Mouse (Mus musculus): ENCODE measurements at regions not wholly inside any gene's neighbourhood (a gene's known extent, or its start where the extent isn't known, plus 50 kb on each side); places are given as distances from the start of the nearest gene placed in this dataset.
A peak's percentile ranks its signal among the peaks of the same experiment; 100 is the strongest.

DNA sequence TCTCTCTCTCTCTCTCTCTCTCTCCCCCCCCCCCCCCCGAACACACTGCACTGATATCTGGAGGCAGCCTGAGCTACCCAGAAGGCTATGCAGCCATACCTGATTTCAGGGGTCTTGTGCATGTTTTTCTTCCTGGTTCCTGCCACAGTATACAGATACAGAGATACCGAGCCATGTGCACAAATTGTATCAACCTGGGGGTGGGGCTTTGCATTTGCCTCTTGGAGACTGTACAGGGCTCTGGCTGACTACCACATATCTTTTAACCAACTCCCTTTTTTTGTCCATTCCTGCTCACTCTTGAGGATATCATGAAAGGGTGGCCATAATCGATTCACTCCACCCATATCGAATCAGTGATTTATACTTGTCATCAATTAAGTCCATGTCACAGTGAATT is 118.4 kb upstream of the Phyhipl start:
- peaks cover 10% of the 10 kb centered on the region for H3K27me3 ChIP-seq
- ATAC-seq (no peak), DNase-seq (ENCODE audit: low read depth, low spot score) (no peak)
- in situ Hi-C loops (cut with MboI; ENCODE audit: low pct_unique_long_range_greater_than_20kb): no loop called here
- CTCF ChIA-PET: no interaction called here
- POLR2A ChIA-PET: interaction anchor here (0.6 kb wide), 1 partner anchor 527 kb away, joined by 3 read pairs; no protein-coding TSS in a partner anchor
- no peak for TF ChIP-seq CTCF (IDR thresholded peaks at IDR 0.05)

DNA sequence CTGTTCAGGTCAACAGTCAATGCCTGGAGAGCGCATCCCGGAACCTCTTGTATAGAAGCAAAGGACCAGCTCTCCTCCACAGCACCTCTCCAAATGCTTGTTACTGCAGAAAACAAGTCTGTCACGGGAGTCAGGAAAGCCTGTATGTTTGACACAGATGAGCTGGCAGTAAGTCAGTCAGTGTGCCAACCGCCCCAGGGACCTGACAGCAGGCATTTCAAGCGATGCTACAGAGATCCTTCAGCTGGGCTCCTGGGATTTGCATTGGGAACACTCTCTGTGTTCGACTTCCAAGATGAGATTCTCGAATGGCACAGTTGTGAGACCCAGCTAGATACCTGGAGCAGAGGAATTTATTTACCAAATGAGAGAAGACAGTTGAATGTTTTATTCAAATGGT is 111.7 kb upstream of the Phyhipl start:
- peaks cover 15% of the 10 kb centered on the region for H3K27me3 ChIP-seq
- TF ChIP-seq CTCF (IDR thresholded peaks at IDR 0.05): no peak
- CTCF ChIA-PET: no interaction called here
- ATAC-seq: no peak
- in situ Hi-C loops (cut with MboI; ENCODE audit: low pct_unique_long_range_greater_than_20kb): no loop called here
- no peak for DNase-seq (ENCODE audit: low read depth, low spot score)
- POLR2A ChIA-PET: no interaction called here

DNA sequence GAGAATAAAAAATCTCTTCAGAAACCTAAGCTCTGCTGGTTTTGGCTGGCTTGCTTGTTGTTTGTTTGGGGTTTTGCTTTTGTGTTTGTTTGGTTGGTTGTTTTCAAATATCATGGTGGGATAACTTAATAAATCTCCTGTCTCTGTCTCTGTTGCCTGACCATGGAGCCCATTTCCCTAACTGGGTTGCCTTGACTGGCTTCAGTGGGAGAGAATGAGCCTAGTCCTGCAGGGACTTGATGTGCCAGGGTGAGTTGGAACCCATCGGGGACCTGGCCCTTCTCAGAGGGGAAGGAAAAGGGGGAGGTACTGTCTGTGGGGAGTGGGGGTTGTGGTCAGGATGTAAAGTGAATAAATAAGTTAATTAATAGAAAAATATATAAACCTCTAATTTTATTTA is 111.1 kb upstream of the Phyhipl start:
- no peak for TF ChIP-seq CTCF (IDR thresholded peaks at IDR 0.05)
- peaks cover 12% of the 10 kb centered on the region for H3K27me3 ChIP-seq
- no peak for DNase-seq (ENCODE audit: low read depth, low spot score)
- ChIA-PET CTCF (no interaction called here), POLR2A (interaction anchor here (0.7 kb wide), 1 partner anchor 1891 kb away, joined by 3 read pairs; no protein-coding TSS in a partner anchor)
- in situ Hi-C loops (cut with MboI; ENCODE audit: low pct_unique_long_range_greater_than_20kb): no loop called here
- ATAC-seq: no peak

DNA sequence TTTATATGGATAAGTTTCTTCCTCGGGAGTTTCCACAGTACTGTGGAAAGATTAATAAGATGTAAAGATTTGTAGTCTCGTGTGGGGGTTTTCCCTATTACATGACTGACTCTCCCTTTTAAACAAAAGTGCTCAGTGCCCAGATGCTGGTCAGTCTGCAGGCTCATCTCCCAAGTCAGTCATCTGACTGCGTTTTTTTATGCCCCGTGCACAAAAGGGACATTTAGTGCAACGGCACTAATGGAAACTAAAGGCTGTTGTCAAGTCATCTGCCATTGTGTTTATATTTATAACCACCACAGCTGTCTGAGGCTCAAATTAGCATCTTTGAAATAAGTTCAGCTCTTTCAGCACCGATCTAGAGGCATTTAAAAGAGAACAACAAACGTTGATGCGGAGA is 110.7 kb upstream of the Phyhipl start:
- ChIA-PET POLR2A (interaction anchor here (0.7 kb wide), 1 partner anchor 1891 kb away, joined by 3 read pairs; no protein-coding TSS in a partner anchor), CTCF (no interaction called here)
- no peak for DNase-seq (ENCODE audit: low read depth, low spot score)
- in situ Hi-C loops (cut with MboI; ENCODE audit: low pct_unique_long_range_greater_than_20kb): no loop called here
- no peak for TF ChIP-seq CTCF (IDR thresholded peaks at IDR 0.05)
- no peak for ATAC-seq
- H3K27me3 ChIP-seq: peaks cover 12% of the 10 kb centered on the region

DNA sequence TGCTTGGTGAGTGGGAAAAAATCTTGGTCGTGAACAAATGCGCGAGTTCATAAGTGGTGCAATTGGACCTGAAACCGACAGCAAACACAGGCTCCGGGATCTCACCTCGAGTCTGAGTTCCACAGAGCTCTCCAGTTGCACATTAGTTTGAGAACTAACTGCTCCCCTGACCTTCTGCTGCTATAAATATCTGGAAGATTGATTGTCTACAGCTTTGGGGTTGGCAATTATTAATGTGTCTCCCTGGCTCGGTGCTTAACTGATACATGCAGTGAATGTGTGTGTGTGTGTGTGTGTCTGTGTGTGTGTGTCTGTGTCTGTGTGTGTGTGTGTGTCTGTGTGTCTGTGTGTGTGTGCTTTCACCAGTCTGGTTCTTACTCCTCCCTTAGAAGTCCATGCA is 107.4 kb upstream of the Phyhipl start:
- in situ Hi-C loops (cut with MboI; ENCODE audit: low pct_unique_long_range_greater_than_20kb): no loop called here

DNA sequence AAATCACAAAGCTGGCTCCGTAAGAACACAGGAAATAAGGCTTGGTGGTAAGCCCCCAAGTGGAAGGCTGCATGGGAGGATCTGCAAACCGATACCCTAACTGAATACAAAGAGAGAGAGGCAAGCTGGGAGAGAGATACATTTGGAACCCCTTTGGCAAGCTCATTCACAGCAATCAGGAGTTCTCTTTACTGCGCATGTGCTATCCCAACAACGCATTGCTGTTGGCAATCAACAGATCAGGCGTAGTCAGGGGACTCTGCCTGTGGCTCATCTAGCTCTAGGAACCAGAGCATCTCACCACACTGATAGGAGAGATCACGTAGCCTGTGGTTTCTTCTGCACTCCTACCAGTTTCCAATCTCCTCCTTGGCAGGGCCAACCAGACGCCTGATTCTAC is 103.9 kb upstream of the Phyhipl start:
- ChIA-PET CTCF (no interaction called here), POLR2A (interaction anchor here (0.8 to 1.0 kb wide), 2 partner anchors 10 to 14 kb away, joined by 3 to 5 read pairs; no protein-coding TSS in a partner anchor)
- in situ Hi-C loops (cut with MboI; ENCODE audit: low pct_unique_long_range_greater_than_20kb): no loop called here
- ATAC-seq: no peak
- TF ChIP-seq CTCF (IDR thresholded peaks at IDR 0.05): no peak
- H3K27me3 ChIP-seq: peaks cover 8% of the 10 kb centered on the region
- DNase-seq (ENCODE audit: low read depth, low spot score): no peak

More for the DNA sequence above, 107.4 kb upstream of the Phyhipl start:
- no peak for ATAC-seq
- DNase-seq (ENCODE audit: low read depth, low spot score): no peak
- ChIA-PET CTCF (no interaction called here), POLR2A (no interaction called here)
- peaks cover 7% of the 10 kb centered on the region for H3K27me3 ChIP-seq
- no peak for TF ChIP-seq CTCF (IDR thresholded peaks at IDR 0.05)

DNA sequence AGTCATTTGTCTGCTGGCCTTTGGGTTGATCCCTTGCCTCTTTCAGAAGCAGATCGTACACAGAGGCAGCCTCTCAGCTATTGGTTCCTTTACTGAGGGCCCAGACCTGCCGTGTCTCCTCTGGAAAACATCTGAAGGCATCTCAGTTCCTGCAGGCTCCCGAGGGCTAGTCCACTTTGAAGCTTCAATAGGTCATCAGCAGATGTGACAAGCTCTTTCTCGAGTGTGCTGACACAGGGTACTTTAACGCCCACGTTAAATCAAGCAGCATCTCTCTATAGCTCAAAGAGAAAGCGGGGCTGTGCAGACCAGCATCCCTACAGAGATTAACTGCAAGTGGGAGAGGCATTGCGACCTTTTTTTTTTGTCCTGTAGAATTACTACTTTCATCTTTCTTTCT is 96.0 kb upstream of the Phyhipl start:
- POLR2A ChIA-PET: no interaction called here
- peaks cover 7% of the 10 kb centered on the region for H3K27me3 ChIP-seq
- no peak for TF ChIP-seq CTCF (IDR thresholded peaks at IDR 0.05)

DNA sequence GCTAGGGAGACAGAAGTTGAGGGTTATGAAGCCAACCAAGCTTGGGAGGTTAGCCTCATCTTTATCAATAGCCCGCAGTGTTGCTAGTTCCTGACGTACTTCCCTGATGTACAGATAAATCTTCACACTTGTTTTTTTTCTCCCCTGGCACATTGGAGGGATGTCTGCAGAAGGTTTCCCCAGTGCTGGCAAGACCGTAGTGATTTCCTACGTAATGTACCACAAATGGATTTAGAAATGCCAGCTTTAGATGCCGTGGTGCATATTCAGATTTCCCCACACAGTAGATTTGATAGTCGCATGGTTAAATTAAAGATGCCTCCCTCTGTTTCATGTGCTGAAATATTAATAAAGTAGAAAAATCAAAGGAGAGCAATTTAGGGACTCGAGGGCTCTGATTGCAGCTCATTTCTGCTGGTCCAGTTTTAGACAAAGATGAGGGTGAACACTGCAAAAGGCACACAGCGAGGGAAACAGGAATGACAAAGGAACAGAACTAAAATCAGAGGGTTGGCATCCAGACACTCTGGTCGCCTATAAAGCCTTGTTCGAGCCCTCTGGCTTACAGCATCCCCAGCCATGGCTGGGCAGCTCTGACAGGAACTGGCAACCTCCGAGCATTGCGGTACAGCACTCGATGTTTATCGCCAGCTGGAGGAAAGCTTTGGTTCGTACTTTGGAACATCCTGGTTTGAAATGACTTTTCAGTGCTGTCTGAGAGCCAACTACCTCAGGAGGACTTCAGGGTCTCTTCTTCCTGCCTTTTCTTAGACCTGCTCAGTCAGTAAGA is 94.8 kb upstream of the Phyhipl start:
- CTCF ChIA-PET: no interaction called here
- peaks cover 7% of the 10 kb centered on the region for H3K27me3 ChIP-seq
- POLR2A ChIA-PET: no interaction called here
- no peak for ATAC-seq
- DNase-seq (ENCODE audit: low read depth, low spot score): no peak
- no peak for TF ChIP-seq CTCF (IDR thresholded peaks at IDR 0.05)
- in situ Hi-C loops (cut with MboI; ENCODE audit: low pct_unique_long_range_greater_than_20kb): no loop called here

More for the DNA sequence above, 96.0 kb upstream of the Phyhipl start:
- CTCF ChIA-PET: no interaction called here
- DNase-seq (ENCODE audit: low read depth, low spot score) (no peak), ATAC-seq (no peak)
- in situ Hi-C loops (cut with MboI; ENCODE audit: low pct_unique_long_range_greater_than_20kb): no loop called here

DNA sequence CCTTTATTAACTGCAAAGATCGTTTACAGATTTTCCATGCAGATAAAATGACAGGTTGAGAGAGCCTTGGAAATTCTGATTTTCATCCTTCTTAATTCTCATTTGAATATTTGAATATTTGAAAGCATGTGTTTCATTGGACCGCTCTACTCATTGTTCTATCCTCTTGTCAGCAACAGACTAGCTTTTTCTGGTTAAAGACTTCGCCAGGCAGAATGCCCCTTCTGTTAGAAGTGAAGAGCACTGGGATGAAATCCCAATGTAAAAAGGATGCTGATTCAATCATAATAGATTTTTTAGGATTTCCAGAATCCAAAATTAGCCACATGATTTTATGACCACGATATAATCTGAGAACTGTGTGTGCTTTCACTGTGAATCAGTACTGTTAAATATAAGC is 90.8 kb upstream of the Phyhipl start:
- DNase-seq (ENCODE audit: low read depth, low spot score) (no peak), ATAC-seq (no peak)
- H3K27me3 ChIP-seq: peaks cover 3% of the 10 kb centered on the region
- ChIA-PET CTCF (no interaction called here), POLR2A (no interaction called here)
- no peak for TF ChIP-seq CTCF (IDR thresholded peaks at IDR 0.05)
- in situ Hi-C loops (cut with MboI; ENCODE audit: low pct_unique_long_range_greater_than_20kb): no loop called here

DNA sequence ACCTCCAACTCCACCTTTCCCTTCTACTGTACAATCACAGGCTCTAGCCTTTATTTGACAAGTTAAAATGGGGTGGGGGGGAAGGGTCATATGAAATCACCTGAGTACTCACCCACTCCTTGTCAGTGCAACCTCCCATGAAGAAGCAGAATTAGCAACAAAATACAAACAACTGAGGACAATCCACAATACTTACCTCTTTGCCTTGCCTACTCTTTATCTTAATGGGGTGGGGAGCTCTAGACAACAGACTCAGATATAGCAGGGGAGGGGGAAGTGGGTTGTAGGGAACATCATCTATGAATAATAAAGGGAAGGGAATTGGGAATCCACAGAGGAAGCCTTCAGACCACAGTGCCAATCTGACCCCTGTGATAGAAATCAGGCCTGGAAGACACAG is 86.1 kb upstream of the Phyhipl start:
- in situ Hi-C loops (cut with MboI; ENCODE audit: low pct_unique_long_range_greater_than_20kb): no loop called here
- TF ChIP-seq CTCF (IDR thresholded peaks at IDR 0.05): no peak
- POLR2A ChIA-PET: no interaction called here
- no peaks in the 10 kb centered on the region for H3K27me3 ChIP-seq
- ATAC-seq (no peak), DNase-seq (ENCODE audit: low read depth, low spot score) (no peak)
- CTCF ChIA-PET: no interaction called here

DNA sequence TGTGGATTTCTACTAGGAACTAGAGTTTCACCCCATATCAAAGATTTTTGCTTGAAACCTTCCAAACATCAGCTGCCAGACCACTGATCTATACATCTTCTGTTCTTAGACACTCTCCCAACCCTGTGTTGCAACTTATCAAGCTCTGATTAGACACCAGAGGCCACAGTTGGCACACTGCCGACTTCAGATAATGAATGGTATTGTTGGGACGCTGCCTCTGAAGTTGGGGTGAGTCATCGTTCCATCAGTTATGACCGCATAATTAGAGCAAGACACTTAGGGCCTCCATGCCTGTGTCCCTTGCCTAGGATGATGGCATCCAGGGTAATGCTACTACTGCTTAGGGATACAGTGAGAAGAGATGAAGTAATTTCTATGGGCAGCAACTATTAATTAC is 84.3 kb upstream of the Phyhipl start:
- ATAC-seq: peak; percentile 54
- TF ChIP-seq CTCF (IDR thresholded peaks at IDR 0.05): no peak
- ChIA-PET POLR2A (no interaction called here), CTCF (interaction anchor here (0.9 kb wide), 1 partner anchor 22 kb away, joined by 3 read pairs; no protein-coding TSS in a partner anchor)
- peaks cover 8% of the 10 kb centered on the region for H3K27me3 ChIP-seq
- in situ Hi-C loops (cut with MboI; ENCODE audit: low pct_unique_long_range_greater_than_20kb): no loop called here
- no peak for DNase-seq (ENCODE audit: low read depth, low spot score)

All from Patski (cell line).